Mouse (Mus musculus) brain, embryonic 14.5 days (tissue): ENCODE measurements around the gene 6820408C15Rik.

ENCODE experiments used
- CTCF ChIP-seq: fragments of 200-500 bp; IDR thresholded peaks from 2 replicates; pipeline ENCODE4 v1.5.1; 2012; ENCODE audit warnings: inconsistent platforms, mild to moderate bottlenecking, moderate library complexity, borderline replicate concordance; ENCODE audit not compliant: insufficient read depth, insufficient read length; ENCODE audit errors: extremely low read depth
- POLR2A ChIP-seq: fragments of 200-500 bp; IDR thresholded peaks from 2 replicates; pipeline ENCODE4 v1.6.1; 2012; ENCODE audit warnings: mild to moderate bottlenecking, inconsistent platforms, borderline replicate concordance; ENCODE audit not compliant: poor library complexity, insufficient read depth, insufficient read length, severe bottlenecking; ENCODE audit errors: extremely low read depth

DNA sequence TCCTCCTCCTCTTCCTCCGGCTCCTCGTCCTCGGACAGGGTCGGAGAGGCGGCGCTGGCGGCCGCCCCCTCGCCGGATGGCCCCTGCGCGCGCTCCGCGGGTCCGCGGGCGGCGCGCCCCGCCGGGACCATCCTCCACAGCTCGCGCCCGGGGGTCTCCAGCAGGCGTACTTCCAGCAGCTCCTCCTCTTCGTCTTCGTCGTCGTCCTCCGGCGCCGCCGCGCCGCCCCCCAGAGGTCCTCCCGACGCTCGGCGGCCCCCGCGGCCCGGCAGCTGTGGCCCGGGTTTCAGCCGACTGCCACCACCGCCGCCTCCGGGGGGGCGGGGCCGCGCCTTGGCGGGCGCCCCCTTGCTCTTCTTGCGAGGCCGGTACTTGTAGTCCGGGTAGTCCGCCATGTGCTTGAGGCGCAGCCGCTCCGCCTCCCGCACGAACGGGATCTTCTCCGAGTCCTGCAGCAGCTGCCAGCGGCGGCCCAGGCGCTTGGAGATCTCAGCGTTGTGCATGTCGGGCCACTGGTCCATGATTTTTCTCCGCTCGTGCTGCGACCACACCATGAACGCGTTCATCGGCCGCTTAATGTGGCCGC, 18.3 kb upstream of the 6820408C15Rik start:
- TF ChIP-seq CTCF = no peak
- peak; percentile 25 for TF ChIP-seq POLR2A
